ENCODE assay signal across 8 mouse cellular contexts in genomic region chr4:152039831-152040310, GRCm38 (mm10). TPM values are rescaled to one million over a fixed set of nuclear protein-coding genes. Genes with fewer than 3 reads are reported as not detected.
DNase-seq lines count a peak whose midpoint lies in the region; ATAC-seq and TF ChIP-seq lines count a peak whose summit lies in the region.

No protein-coding gene starts in this region.

- ATAC-seq in lung, embryonic 15.5 days (ENCODE audit: borderline replicate concordance, extremely low read depth, low FRiP score, low TSS enrichment): no peak
- peak; percentile 9 for ATAC-seq in erythroblast, adult 5-6 weeks (replicated peaks; ENCODE audit: low FRiP score, poor library complexity, severe bottlenecking)
- peak; percentile 32; the same call in 1 of the 2 replicates for ATAC-seq in intestine, postnatal 0 days
- ATAC-seq in neural tube, embryonic 13.5 days (ENCODE audit: low read depth): no peak

- H3K36me3 ChIP-seq in lung, embryonic 15.5 days: peaks cover 39% of the 10 kb centered on the region
- peaks cover 39% of the 10 kb centered on the region for H3K36me3 ChIP-seq in intestine, postnatal 0 days (ENCODE audit: control insufficient read depth, insufficient read depth)
- peaks cover 40% of the 10 kb centered on the region for H3K36me3 ChIP-seq in neural tube, embryonic 13.5 days

- DNase-seq in lung, postnatal 10 days: no peak
- no peak for DNase-seq in gastrocnemius, adult 8-10 months (ENCODE audit: low spot score in 2 of 2)
- DNase-seq in gastrocnemius, postnatal 4 days (ENCODE audit: low spot score in 2 of 2): no peak
- no peak for DNase-seq in left cerebral cortex, postnatal 36 days (ENCODE audit: low spot score in 2 of 2)

- intact Hi-C loops in left cerebral cortex, postnatal 36 days (cut with DNase I): loop anchor here (2.0 kb wide), 1 partner anchor 57 kb away; no protein-coding TSS in a partner anchor

- peak overlapping the region; percentile 93 for H3K4me2 ChIP-seq in lung, embryonic 15.5 days
- H3K4me2 ChIP-seq in intestine, postnatal 0 days (replicated peaks; ENCODE audit: low read depth): peak overlapping the region; percentile 92
- H3K4me2 ChIP-seq in neural tube, embryonic 13.5 days: peak overlapping the region; percentile 98

- H3K9me3 ChIP-seq in lung, embryonic 15.5 days: no peaks in the 10 kb centered on the region
- H3K9me3 ChIP-seq in intestine, postnatal 0 days (ENCODE audit: control insufficient read depth): no peaks in the 10 kb centered on the region
- no peaks in the 10 kb centered on the region for H3K9me3 ChIP-seq in neural tube, embryonic 13.5 days

- no peaks in the 10 kb centered on the region for H3K27me3 ChIP-seq in lung, embryonic 15.5 days
- no peaks in the 10 kb centered on the region for H3K27me3 ChIP-seq in intestine, postnatal 0 days (replicated peaks; ENCODE audit: control insufficient read depth, insufficient read depth, low read length)
- H3K27me3 ChIP-seq in neural tube, embryonic 13.5 days: no peaks in the 10 kb centered on the region

- peaks cover 14% of the 10 kb centered on the region for H3K4me1 ChIP-seq in lung, embryonic 15.5 days
- 0 out of 2 replicates have a peak, but pooled peaks cover 5% of the 10 kb centered on the region for H3K4me1 ChIP-seq in intestine, postnatal 0 days (replicated peaks; ENCODE audit: control insufficient read depth, insufficient read depth, low read length)
- peaks cover 21% of the 10 kb centered on the region for H3K4me1 ChIP-seq in neural tube, embryonic 13.5 days (replicated peaks)

- no peak overlapping the region for H3K27ac ChIP-seq in lung, embryonic 15.5 days
- peak overlapping the region; percentile 11; the same call in 1 of the 2 replicates for H3K27ac ChIP-seq in intestine, postnatal 0 days (ENCODE audit: low read depth, low read length)
- no peak overlapping the region for H3K27ac ChIP-seq in neural tube, embryonic 13.5 days (replicated peaks)

- 2% methylated on average over 25 of the region's 25 CpGs for WGBS in lung, embryonic 15.5 days
- 2% methylated on average over 25 of the region's 25 CpGs for WGBS in intestine, postnatal 0 days
- 5% methylated on average over 25 of the region's 25 CpGs for WGBS in neural tube, embryonic 13.5 days

- no peak for TF ChIP-seq CTCF in intestine, postnatal 0 days (IDR thresholded peaks at IDR 0.05; ENCODE audit: low read depth)

- H3K9ac ChIP-seq in lung, embryonic 15.5 days: peak overlapping the region; percentile 92
- H3K9ac ChIP-seq in intestine, postnatal 0 days (ENCODE audit: low read depth, low read length): peak overlapping the region; percentile 93
- H3K9ac ChIP-seq in neural tube, embryonic 13.5 days: peak overlapping the region; percentile 96

- H3K4me3 ChIP-seq in lung, embryonic 15.5 days: peak overlapping the region; percentile 99
- peak overlapping the region; percentile 77 for H3K4me3 ChIP-seq in intestine, postnatal 0 days (ENCODE audit: low read depth, low read length)
- peak overlapping the region; percentile 99 for H3K4me3 ChIP-seq in neural tube, embryonic 13.5 days

RNA-seq across cellular contexts. Expression of gene Nol9, which starts 0.8 kb away (rescaled TPM):
- polyA plus RNA-seq in lung, embryonic 15.5 days (2015; fragmentation: Nextera tagmentation; extraction: Ambion mirVana): 29.4 and 31.1 TPM in 2 replicates
- 6.7 and 7.3 TPM in 2 replicates for total RNA-seq in erythroblast, adult 5-6 weeks (2015; ENCODE audit: low replicate concordance)
- 3.9 and 6.3 TPM in 2 replicates for total RNA-seq in erythroblast, adult 5-6 weeks (2017; ENCODE audit: low replicate concordance)
- polyA plus RNA-seq in intestine, postnatal 0 days (2015; fragmentation: Nextera tagmentation; extraction: Ambion mirVana): 9.7 and 10.7 TPM in 2 replicates
- 26.4 and 27.1 TPM in 2 replicates for polyA plus RNA-seq in neural tube, embryonic 13.5 days (2015; fragmentation: Nextera tagmentation; extraction: Ambion mirVana)
- 10 to 100 TPM in 2 of 4 experiments, 1 to 10 TPM in 2; 9.4 to 13.2 (median 10.0) TPM for total RNA-seq in gastrocnemius, adult 8-10 months (2022)
- 10 to 100 TPM; 13.2 to 15.1 TPM for total RNA-seq in gastrocnemius, postnatal 4 days (2021)
- 10 to 100 TPM; 17.1 to 19.3 TPM for total RNA-seq in left cerebral cortex, postnatal 36 days (2021)

RNA-seq across cellular contexts. Expression of gene Tas1r1, which starts 1.5 kb away (rescaled TPM):
- 0.40 and 0.42 TPM in 2 replicates for polyA plus RNA-seq in lung, embryonic 15.5 days (2015; fragmentation: Nextera tagmentation; extraction: Ambion mirVana)
- total RNA-seq in erythroblast, adult 5-6 weeks (2015; ENCODE audit: low replicate concordance): 1.9 TPM in 1 of 2 replicates, not detected in the other
- total RNA-seq in erythroblast, adult 5-6 weeks (2017; ENCODE audit: low replicate concordance): not detected in 2 replicates
- polyA plus RNA-seq in intestine, postnatal 0 days (2015; fragmentation: Nextera tagmentation; extraction: Ambion mirVana): 0.08 TPM in 1 of 2 replicates, not detected in the other
- polyA plus RNA-seq in neural tube, embryonic 13.5 days (2015; fragmentation: Nextera tagmentation; extraction: Ambion mirVana): 1.2 and 1.3 TPM in 2 replicates
- 1 to 10 TPM in 1 of 4 experiments, under 1 TPM in 3; 0.32 to 1.3 (median 0.66) TPM for total RNA-seq in gastrocnemius, adult 8-10 months (2022)
- 1 to 10 TPM; 3.0 to 3.5 TPM for total RNA-seq in gastrocnemius, postnatal 4 days (2021)
- total RNA-seq in left cerebral cortex, postnatal 36 days (2021): under 1 TPM; 0.64 to 0.75 TPM

RNA-seq across cellular contexts. Expression of gene Zbtb48, which starts 12.4 kb away (rescaled TPM):
- polyA plus RNA-seq in lung, embryonic 15.5 days (2015; fragmentation: Nextera tagmentation; extraction: Ambion mirVana): 19.0 and 21.2 TPM in 2 replicates
- 2.7 and 2.9 TPM in 2 replicates for total RNA-seq in erythroblast, adult 5-6 weeks (2015; ENCODE audit: low replicate concordance)
- 2.9 and 4.2 TPM in 2 replicates for total RNA-seq in erythroblast, adult 5-6 weeks (2017; ENCODE audit: low replicate concordance)
- 6.7 and 7.6 TPM in 2 replicates for polyA plus RNA-seq in intestine, postnatal 0 days (2015; fragmentation: Nextera tagmentation; extraction: Ambion mirVana)
- polyA plus RNA-seq in neural tube, embryonic 13.5 days (2015; fragmentation: Nextera tagmentation; extraction: Ambion mirVana): 15.3 and 18.8 TPM in 2 replicates
- 1 to 10 TPM; 2.3 to 4.8 (median 3.1) TPM for total RNA-seq in gastrocnemius, adult 8-10 months (2022)
- 1 to 10 TPM; 5.5 to 5.7 TPM for total RNA-seq in gastrocnemius, postnatal 4 days (2021)
- 10 to 100 TPM; 10.3 to 13.3 TPM for total RNA-seq in left cerebral cortex, postnatal 36 days (2021)

RNA-seq across cellular contexts. Expression of gene Klhl21, which starts 31.3 kb away (rescaled TPM):
- polyA plus RNA-seq in lung, embryonic 15.5 days (2015; fragmentation: Nextera tagmentation; extraction: Ambion mirVana): 15.3 and 16.1 TPM in 2 replicates
- 0.77 and 2.3 TPM in 2 replicates for total RNA-seq in erythroblast, adult 5-6 weeks (2015; ENCODE audit: low replicate concordance)
- 2.7 and 4.2 TPM in 2 replicates for total RNA-seq in erythroblast, adult 5-6 weeks (2017; ENCODE audit: low replicate concordance)
- 5.3 and 5.8 TPM in 2 replicates for polyA plus RNA-seq in intestine, postnatal 0 days (2015; fragmentation: Nextera tagmentation; extraction: Ambion mirVana)
- 4.5 TPM in 2 replicates for polyA plus RNA-seq in neural tube, embryonic 13.5 days (2015; fragmentation: Nextera tagmentation; extraction: Ambion mirVana)
- total RNA-seq in gastrocnemius, adult 8-10 months (2022): 100 to 1,000 TPM; 125 to 158 (median 140) TPM
- total RNA-seq in gastrocnemius, postnatal 4 days (2021): 10 to 100 TPM; 37.2 to 38.9 TPM
- 10 to 100 TPM; 14.4 to 18.0 TPM for total RNA-seq in left cerebral cortex, postnatal 36 days (2021)

RNA-seq across cellular contexts. Expression of gene Plekhg5, which starts 32.4 kb away (rescaled TPM):
- polyA plus RNA-seq in lung, embryonic 15.5 days (2015; fragmentation: Nextera tagmentation; extraction: Ambion mirVana): 18.9 and 22.3 TPM in 2 replicates
- 0.42 TPM in 1 of 2 replicates, not detected in the other for total RNA-seq in erythroblast, adult 5-6 weeks (2015; ENCODE audit: low replicate concordance)
- total RNA-seq in erythroblast, adult 5-6 weeks (2017; ENCODE audit: low replicate concordance): 1.4 and 2.0 TPM in 2 replicates
- polyA plus RNA-seq in intestine, postnatal 0 days (2015; fragmentation: Nextera tagmentation; extraction: Ambion mirVana): 14.0 and 19.6 TPM in 2 replicates
- 9.9 and 10.7 TPM in 2 replicates for polyA plus RNA-seq in neural tube, embryonic 13.5 days (2015; fragmentation: Nextera tagmentation; extraction: Ambion mirVana)
- total RNA-seq in gastrocnemius, adult 8-10 months (2022): 1 to 10 TPM; 5.2 to 6.1 (median 5.8) TPM
- 10 to 100 TPM; 22.2 to 31.9 TPM for total RNA-seq in gastrocnemius, postnatal 4 days (2021)
- total RNA-seq in left cerebral cortex, postnatal 36 days (2021): 10 to 100 TPM; 82.5 to 84.4 TPM

Comparison
In these comparisons a context has a peak if more than half of its experiments do, and no peak if none do; other contexts are left out.
1. ATAC-seq: peak in erythroblast, adult 5-6 weeks (single experiment) and intestine, postnatal 0 days (single experiment); none in lung, embryonic 15.5 days (single experiment) and neural tube, embryonic 13.5 days (single experiment).
2. Peak in every context shown above with its lines, with median percentiles within 50 percentile points of each other: H3K4me2 ChIP-seq, H3K4me3 ChIP-seq and H3K9ac ChIP-seq.